Mouse (Mus musculus) E14TG2a.4 (cell line): ENCODE measurements around the gene Clcn2.

ENCODE experiments used
- H3K27me3 ChIP-seq: 2 replicates; pipeline ENCODE4 v1.6.1; 2014; ENCODE audit warnings: low read length, control low read depth; ENCODE audit not compliant: insufficient read depth
- H3K36me3 ChIP-seq: 2 replicates; pipeline ENCODE4 v1.6.1; 2014; ENCODE audit warnings: low read length, control low read depth; ENCODE audit not compliant: insufficient read depth
- H3K4me1 ChIP-seq: replicated peaks from 2 replicates; pipeline ENCODE4 v1.6.1; 2014; ENCODE audit warnings: low read depth, low read length, control low read depth
- H3K4me3 ChIP-seq: replicated peaks from 2 replicates; pipeline ENCODE4 v1.5.1; 2014; ENCODE audit warnings: mild to moderate bottlenecking, low read length
- H3K9me3 ChIP-seq: 2 replicates; pipeline ENCODE4 v1.6.1; 2014; ENCODE audit warnings: low read length, control low read depth
- CTCF ChIP-seq: conservative IDR thresholded peaks from 2 replicates; pipeline ENCODE4 v1.5.1; 2014; ENCODE audit warnings: low read length
- NANOG ChIP-seq: IDR thresholded peaks from 2 replicates; pipeline ENCODE4 v1.6.1; 2014; ENCODE audit warnings: borderline replicate concordance, low read length, mixed read lengths
- POU5F1 ChIP-seq: IDR thresholded peaks from 2 replicates; pipeline ENCODE4 v1.6.1; 2014; ENCODE audit warnings: low read length, borderline replicate concordance

Clcn2 gene

GRCm38 (mm10) chr16:20701316-20701715 lies 16.2 kb downstream of the Clcn2 start:
- Histone ChIP-seq H3K4me3 (peak overlapping the region; percentile 82), H3K4me1 (peaks cover 75% of the 10 kb centered on the region), H3K36me3 (peaks cover 44% of the 10 kb centered on the region), H3K9me3 (no peaks in the 10 kb centered on the region), H3K27me3 (peaks cover 8% of the 10 kb centered on the region)
- no peak for TF ChIP-seq CTCF
- no peak for TF ChIP-seq NANOG
- TF ChIP-seq POU5F1: no peak

GRCm38 (mm10) chr16:20700036-20700435 lies 17.5 kb downstream of the Clcn2 start:
- TF ChIP-seq NANOG: no peak
- no peak for TF ChIP-seq POU5F1
- TF ChIP-seq CTCF: no peak
- Histone ChIP-seq H3K4me3 (no peak overlapping the region), H3K4me1 (peaks cover 73% of the 10 kb centered on the region), H3K27me3 (peaks cover 21% of the 10 kb centered on the region), H3K36me3 (peaks cover 31% of the 10 kb centered on the region), H3K9me3 (no peaks in the 10 kb centered on the region)

GRCm38 (mm10) chr16:20699266-20699665 lies 18.3 kb downstream of the Clcn2 start:
- TF ChIP-seq NANOG: no peak
- no peak for TF ChIP-seq POU5F1
- no peak for TF ChIP-seq CTCF
- no peak overlapping the region for H3K4me3 ChIP-seq
- peaks cover 24% of the 10 kb centered on the region for H3K36me3 ChIP-seq
- H3K4me1 ChIP-seq: peaks cover 73% of the 10 kb centered on the region
- peaks cover 27% of the 10 kb centered on the region for H3K27me3 ChIP-seq
- no peaks in the 10 kb centered on the region for H3K9me3 ChIP-seq

DNA sequence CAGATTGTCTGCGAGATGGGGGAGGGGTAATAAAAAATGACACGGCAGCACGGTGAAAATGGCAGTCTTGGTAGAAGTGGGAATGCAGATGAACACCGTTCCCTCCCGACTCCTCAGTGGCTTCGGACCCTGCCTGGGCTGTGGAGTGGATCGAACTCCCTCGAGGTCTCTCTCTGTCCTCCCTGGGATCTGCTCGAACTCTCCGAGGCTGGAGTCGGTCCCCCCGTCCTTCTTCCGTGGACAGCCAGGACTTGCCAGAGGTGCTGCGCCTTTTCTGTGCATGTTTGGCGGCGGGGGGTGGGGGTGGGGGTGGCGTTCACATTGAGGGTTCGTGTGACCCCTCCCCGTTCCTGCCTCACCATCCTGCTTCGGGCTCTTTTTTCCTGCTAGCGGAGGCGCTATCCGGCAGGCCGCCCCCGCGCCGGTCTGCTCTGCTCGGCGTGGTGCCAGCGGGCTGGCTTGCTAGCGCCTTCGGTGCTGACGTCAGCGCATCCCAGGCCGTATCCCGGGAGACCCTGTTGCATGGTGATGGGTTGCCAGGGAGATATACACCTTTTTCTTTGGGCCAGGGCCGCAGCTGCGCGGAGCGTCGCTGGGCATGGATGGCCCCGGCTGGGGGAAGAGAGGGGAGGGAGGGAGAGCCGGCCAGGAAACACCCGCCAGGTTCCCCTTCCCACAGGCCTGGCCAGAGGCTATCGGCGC lies 21.8 kb downstream of the Clcn2 start:
- Histone ChIP-seq H3K9me3 (no peaks in the 10 kb centered on the region), H3K4me1 (peaks cover 69% of the 10 kb centered on the region), H3K27me3 (peaks cover 27% of the 10 kb centered on the region), H3K4me3 (peak overlapping the region; percentile 71), H3K36me3 (peaks cover 28% of the 10 kb centered on the region)
- TF ChIP-seq POU5F1 (no peak), CTCF (no peak), NANOG (no peak)

GRCm38 (mm10) chr16:20694781-20695180 lies 22.8 kb downstream of the Clcn2 start:
- H3K36me3 ChIP-seq: peaks cover 38% of the 10 kb centered on the region
- H3K4me1 ChIP-seq: peaks cover 69% of the 10 kb centered on the region
- no peak for TF ChIP-seq POU5F1
- TF ChIP-seq NANOG: no peak
- no peak for TF ChIP-seq CTCF

DNA sequence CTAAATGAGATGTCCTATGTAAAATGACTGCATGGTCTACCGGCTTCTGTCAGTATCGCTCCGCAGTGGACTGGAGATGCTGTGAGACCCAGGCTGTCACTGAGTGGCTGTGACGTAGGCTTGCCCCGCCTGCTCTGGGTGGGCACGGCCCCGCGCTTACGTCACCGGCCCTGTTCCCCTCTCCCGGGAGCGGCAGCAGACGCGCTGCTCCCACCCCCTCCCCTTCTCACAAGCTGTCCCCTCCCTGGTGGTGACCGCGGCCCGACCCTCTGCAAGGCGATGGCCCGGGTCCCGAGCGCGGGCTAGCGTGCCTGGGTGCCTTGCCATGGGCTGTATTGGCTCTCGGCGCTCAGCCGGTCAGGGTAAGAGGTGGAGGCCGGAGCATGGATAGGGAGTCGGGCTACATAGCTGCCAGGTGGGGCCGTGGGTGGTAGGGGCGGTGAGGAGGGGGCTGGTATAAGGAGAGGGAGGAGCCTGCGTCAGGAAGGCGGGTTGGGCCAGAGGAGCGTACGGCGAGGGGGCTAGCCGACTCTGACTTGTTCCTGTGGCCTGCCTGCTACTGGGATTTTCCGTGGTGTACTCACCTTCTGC lies 24.3 kb downstream of the Clcn2 start, which contains the start of gene Fam131a:
TSS of gene Fam131a (plus strand) at position 131 of the 591 bp plus-strand sequence.
- no peak for TF ChIP-seq CTCF
- TF ChIP-seq POU5F1: no peak
- no peak for TF ChIP-seq NANOG
- H3K36me3 ChIP-seq: peaks cover 47% of the 10 kb centered on the region
- H3K4me1 ChIP-seq: peaks cover 78% of the 10 kb centered on the region
- H3K27me3 ChIP-seq: peaks cover 27% of the 10 kb centered on the region
- no peaks in the 10 kb centered on the region for H3K9me3 ChIP-seq
- peak within 1 kb of the TSS; percentile 82 for H3K4me3 ChIP-seq

More at GRCm38 (mm10) chr16:20694781-20695180, 22.8 kb downstream of the Clcn2 start:
- H3K27me3 ChIP-seq: peaks cover 27% of the 10 kb centered on the region
- H3K9me3 ChIP-seq: no peaks in the 10 kb centered on the region
- no peak overlapping the region for H3K4me3 ChIP-seq

- Histone ChIP-seq H3K27me3 (peaks cover 26% of the 10 kb centered on the region), H3K4me3 (peak overlapping the region; percentile 82), H3K36me3 (peaks cover 55% of the 10 kb centered on the region), H3K9me3 (no peaks in the 10 kb centered on the region), H3K4me1 (peaks cover 86% of the 10 kb centered on the region)
- TF ChIP-seq CTCF (no peak), POU5F1 (no peak), NANOG (no peak)
These were observed 25.1 kb downstream of the Clcn2 start for GRCm38 (mm10) chr16:20692241-20692965.

GRCm38 (mm10) chr16:20691617-20692016 lies 25.9 kb downstream of the Clcn2 start:
- TF ChIP-seq POU5F1 (no peak), CTCF (no peak), NANOG (no peak)
- H3K4me1 ChIP-seq: peaks cover 93% of the 10 kb centered on the region
- H3K9me3 ChIP-seq: no peaks in the 10 kb centered on the region
- H3K36me3 ChIP-seq: peaks cover 63% of the 10 kb centered on the region
- H3K4me3 ChIP-seq: no peak overlapping the region
- peaks cover 22% of the 10 kb centered on the region for H3K27me3 ChIP-seq
